Mouse (Mus musculus) left cerebral cortex, adult 18-20 months (tissue): ENCODE measurements around the gene Tmc6. TPM values are rescaled to one million over a fixed set of nuclear protein-coding genes. Genes with fewer than 3 reads are reported as not detected.
"Not testable (repeated sequence)": the region's sequence is repeated elsewhere in the genome, so short reads cannot be mapped to it uniquely, and the experiment has no call there.

Source experiments
- DNase-seq, 2 experiments: peaks; one replicate each; pipeline ENCODE4 v3.0.0; 2021 to 2022; ENCODE audit warnings: low spot score in 2 of 2, mixed read lengths in 1 of 2
- long read RNA-seq, 2 experiments: library from polyadenylated mRNA; stranded (forward); transcript quantifications; one replicate each; pipeline ENCODE4 v2.0.0; 2021
- total RNA-seq, 2 experiments: library from RNA; stranded (reverse); gene quantifications; 2 replicates each; pipeline ENCODE4 v1.2.3; 2021

The Tmc6 gene
- total RNA-seq = 1 to 10 TPM; 7.0 to 7.3 TPM
- long read RNA-seq, experiment 1, partial matches to known transcripts = 2 of 8 reads
- long read RNA-seq, experiment 1, other reads (novel, unspliced or antisense) = 2 of 8 reads
- long read RNA-seq, experiment 2, partial matches to known transcripts = 0 of 3 reads
- long read RNA-seq, experiment 2, other reads (novel, unspliced or antisense) = 2 of 3 reads

DNA sequence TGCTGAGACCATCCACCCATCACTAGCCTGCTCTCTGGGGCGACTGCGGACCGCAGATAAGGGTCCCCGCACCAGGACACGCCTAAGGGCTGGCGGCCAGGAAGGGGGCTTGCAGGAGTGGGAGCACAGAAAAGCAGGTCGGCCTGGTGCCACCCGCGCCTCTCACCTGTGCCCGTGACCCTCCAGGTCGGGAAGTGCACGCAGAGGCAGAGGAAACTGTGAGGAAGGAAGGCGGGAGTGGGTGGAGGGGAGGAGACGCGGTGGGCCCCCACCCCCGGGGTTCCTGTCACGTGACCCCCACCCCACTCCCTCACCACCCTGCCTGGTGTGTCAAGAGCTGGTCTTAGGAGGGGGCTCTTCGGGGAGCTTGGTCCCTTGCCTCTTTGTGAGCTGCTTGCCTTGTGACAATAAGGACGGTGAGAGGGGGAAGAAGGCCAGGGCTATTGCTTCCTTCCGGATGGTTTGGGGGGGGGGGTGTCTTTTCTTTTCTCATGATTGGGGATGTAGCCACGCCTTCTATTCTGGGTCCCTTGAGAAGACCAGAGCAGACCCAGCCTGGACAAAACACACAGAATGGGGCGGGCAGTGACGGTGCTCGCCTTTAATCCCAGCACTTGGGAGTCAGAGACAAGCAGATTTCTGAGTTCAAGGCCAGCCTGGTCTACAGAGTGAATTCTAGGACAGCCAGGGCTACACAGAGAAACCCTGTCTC is at the start of gene Tmc6, which contains the start of gene Tmc8:
Tmc6 (minus strand) TSS at position 206 of the 712 bp plus-strand sequence.
Tmc8 (plus strand) TSS at position 84 of the 712 bp plus-strand sequence.
- DNase-seq = no peak

DNA sequence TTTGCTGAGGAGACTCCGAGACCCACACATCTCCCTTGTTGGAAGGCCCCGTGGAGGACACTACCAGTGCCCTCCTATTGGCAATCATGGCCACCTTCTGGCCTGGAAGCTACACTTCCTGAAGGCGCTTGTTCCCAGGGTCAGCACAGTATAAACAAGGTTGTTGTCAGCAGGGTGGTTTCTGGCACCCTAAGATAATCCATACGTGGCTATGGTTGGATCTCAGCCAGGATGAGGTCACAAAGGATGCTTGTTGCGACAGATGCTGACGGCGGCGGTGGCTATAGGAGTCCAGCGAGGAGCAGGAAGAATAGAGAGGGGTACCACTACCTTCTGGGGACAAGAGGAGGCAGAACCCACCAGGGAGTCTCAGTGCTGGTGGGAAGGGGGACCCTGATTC is 48.4 kb upstream of the Tmc6 start:
- DNase-seq = no peak

GRCm38 (mm10) chr11:117829671-117830215 is 47.7 kb upstream of the Tmc6 start:
- DNase-seq = no peak

DNA sequence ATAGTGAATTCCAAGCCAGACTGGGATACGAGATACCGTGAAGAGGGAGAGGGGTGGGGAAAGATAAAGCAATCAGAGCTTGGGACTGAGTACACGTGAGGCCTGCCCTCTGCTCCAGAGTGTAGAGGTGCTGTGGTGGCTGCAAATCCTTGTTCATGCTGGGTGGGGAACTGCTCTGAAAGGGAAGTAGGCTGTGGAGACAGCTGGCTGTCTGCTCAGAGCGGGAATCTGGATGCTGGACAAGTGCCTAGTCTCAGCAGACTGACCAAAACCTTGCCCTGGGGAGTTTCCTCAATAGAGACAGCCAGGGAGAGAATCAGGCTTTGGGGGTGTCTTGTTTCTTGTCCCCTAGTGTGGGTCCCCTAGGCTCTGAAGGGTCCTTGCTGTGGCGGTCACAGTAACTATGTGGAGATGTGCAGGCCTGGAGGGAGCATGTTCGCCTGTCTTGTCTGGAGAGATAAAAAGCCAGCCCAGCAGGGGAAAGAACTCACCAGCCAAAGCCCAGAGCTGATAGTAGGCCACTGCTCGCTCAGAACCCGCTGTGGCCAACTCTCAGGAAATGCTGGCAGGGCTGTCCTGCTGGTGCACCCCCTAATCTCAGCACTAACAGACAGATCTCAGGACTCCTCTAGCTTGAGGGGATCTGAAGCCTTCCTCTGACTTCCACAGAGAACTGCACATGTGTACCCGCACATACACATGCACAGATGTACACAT is 47.0 kb upstream of the Tmc6 start:
- no peak for DNase-seq

- DNase-seq = no peak
Observed at GRCm38 (mm10) chr11:117828149-117828887, 46.3 kb upstream of the Tmc6 start.

- no peak for DNase-seq
Observed at GRCm38 (mm10) chr11:117827386-117827785, 45.4 kb upstream of the Tmc6 start.

DNA sequence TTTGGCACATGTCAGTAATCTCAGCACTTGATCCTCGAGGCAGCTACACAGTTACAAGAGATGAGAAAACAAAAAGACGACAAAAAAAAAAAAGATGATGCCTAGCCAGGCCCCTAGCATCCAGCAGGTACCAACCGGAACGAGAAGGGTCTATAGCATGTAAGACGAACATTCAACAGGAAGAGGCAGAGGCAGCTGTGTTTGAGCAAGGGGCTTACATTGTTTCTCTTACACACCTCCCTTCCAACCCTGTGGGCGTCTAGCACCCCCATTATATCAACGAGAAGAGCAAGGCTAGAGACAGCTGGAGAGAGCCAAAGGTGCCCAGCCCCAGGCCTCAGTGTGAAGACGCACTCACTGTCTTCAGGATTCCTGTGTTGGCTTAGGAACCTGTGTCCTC is 44.9 kb upstream of the Tmc6 start:
- DNase-seq = no peak

- no peak for DNase-seq
Observed at GRCm38 (mm10) chr11:117826164-117826563, 44.2 kb upstream of the Tmc6 start.

- peak; percentile 31 to 45 for DNase-seq
Observed at GRCm38 (mm10) chr11:117825333-117826101, 43.5 kb upstream of the Tmc6 start, which contains the start of the genes Afmid and Tk1. Gene Afmid, plus strand, starts transcription at chr11:117825924. Gene Tk1, minus strand, starts transcription at chr11:117826092.

DNA sequence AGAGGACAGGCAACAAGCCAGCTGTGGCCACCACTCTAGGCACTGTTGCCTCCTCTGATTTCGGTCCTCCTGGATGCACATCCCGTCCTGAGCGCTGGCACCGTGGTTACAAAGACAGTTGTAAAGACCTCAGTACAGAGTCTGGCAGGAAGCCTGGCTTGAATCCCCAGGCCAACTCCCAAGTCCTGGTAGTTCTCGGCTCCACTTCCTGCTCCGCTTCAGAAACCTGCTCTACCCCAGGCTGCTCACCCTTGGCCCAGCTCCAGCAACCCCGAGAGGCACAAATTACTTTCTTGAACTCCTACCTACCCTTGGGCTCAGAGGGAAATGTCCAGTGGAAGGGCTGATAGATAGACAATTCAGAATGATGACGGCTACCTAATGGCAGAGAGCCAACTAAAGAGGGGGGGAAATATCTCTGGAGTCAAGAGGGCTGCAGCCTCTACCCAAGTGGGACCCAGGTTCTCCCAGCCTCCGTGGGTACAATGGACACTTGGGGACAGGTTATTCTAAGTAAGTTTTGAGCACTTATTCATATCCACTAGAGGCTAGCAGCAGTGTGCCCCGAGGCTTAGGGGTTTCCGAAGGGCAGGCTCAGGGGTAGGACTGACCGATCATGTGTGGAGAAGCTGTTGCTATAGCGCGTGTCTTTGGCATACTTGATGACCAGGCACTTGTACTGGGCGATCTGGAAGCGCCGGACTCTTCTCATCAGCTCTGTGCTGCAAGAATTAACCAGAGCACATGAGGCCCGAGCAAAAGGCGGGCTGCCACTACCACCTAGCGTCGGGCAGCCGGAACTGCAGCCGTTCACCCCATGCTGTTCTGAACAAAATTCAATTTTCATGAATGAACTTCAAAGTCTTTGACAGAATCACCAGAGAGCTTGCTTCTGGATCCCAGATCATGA is 42.3 kb upstream of the Tmc6 start:
- peak; percentile 82 to 85 for DNase-seq

- no peak for DNase-seq
Observed at GRCm38 (mm10) chr11:117823411-117823810, 41.4 kb upstream of the Tmc6 start.

- DNase-seq = no peak
Observed at GRCm38 (mm10) chr11:117822728-117823241, 40.8 kb upstream of the Tmc6 start.

DNA sequence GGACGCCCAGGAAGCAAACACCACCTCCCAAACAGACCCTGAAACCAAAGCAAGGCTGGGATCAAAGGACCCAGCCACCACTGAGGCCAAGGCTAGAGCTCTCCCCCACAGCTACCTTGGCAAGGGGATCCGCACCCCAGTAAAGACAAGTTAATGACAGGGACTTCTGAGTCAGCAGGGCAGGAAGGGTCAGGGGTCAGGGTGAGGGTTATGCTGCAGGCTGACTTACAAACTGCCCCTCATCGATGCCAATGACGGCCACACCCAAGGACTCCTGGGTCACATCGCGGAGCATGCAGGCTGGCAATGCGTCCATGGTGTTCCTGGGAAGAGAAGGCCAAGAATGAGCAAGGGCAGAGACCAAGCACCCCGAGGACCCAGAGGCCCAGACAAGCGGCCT is 39.9 kb upstream of the Tmc6 start:
- DNase-seq = no peak

- no peak for DNase-seq
Observed at GRCm38 (mm10) chr11:117820173-117820572, 38.2 kb upstream of the Tmc6 start.

GRCm38 (mm10) chr11:117819095-117819494 is 37.1 kb upstream of the Tmc6 start:
- DNase-seq = no peak

GRCm38 (mm10) chr11:117816389-117816996 is 34.5 kb upstream of the Tmc6 start:
- DNase-seq = no peak

GRCm38 (mm10) chr11:117815850-117816249 is 33.9 kb upstream of the Tmc6 start:
- not testable (repeated sequence) for DNase-seq

DNA sequence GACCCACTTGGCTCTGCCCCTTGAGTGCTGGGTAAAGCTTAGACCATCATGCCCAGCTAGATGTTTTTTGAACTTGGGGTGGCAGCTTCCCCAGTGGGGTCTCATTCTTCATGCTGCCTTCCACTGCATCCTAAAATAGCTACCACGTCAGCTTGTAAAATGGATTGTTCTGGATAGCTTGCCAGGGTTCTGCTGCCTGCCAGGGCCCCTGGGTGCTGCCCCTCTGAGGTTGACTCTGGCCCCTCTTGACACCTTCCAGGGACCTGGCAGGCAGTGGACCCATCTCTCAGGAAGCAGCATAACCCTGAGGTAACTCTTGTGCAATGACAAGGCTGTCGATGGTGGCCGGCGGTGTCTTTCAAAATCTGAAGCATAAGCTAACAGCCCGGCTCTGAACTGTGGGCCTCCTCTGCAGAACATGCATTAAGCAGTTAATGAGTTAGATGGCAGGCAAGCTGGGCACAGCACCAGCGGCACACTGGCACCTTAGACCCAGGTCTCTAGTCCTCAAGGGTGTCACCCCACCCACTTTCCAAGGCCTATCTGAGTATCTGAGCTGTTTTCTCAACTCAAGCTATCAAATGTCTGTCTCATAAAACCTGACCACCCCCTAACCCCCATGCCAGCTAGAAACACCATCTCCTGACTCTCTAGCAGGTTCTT is 32.8 kb upstream of the Tmc6 start:
- no peak for DNase-seq
